Mouse (Mus musculus) G1E (cell line): Measurements from ENCODE around the gene Hs3st3a1. TPM values are rescaled to one million over a fixed set of nuclear protein-coding genes. Genes with fewer than 3 reads are reported as not detected.

Source experiments
- ATAC-seq: 2 replicates; pipeline ENCODE4 v1.8.0; 2016; ENCODE audit warnings: mild to moderate bottlenecking; ENCODE audit not compliant: insufficient number of reproducible peaks, poor library complexity, low FRiP score, severe bottlenecking; ENCODE audit errors: extremely low read depth
- DNase-seq: peaks from one replicate; pipeline ENCODE4 v3.0.0; 2012; ENCODE audit warnings: low spot score
- H3K27me3 ChIP-seq: 2 replicates; pipeline ENCODE4 v1.6.1; 2012; ENCODE audit warnings: mild to moderate bottlenecking, low read length, inconsistent platforms; ENCODE audit not compliant: insufficient read depth
- H3K36me3 ChIP-seq: replicated peaks from 2 replicates; pipeline ENCODE3; 2012; ENCODE audit warnings: mild to moderate bottlenecking, inconsistent platforms
- H3K4me1 ChIP-seq: 2 replicates; pipeline ENCODE4 v1.6.1; 2012; ENCODE audit warnings: low read depth, low read length, inconsistent platforms, mixed read lengths; ENCODE audit not compliant: insufficient read depth
- H3K4me3 ChIP-seq: 2 replicates; pipeline ENCODE4 v1.5.1; 2012; ENCODE audit warnings: low read depth, mild to moderate bottlenecking, inconsistent platforms, low read length, moderate library complexity, mixed read lengths
- H3K9me3 ChIP-seq: replicated peaks from 2 replicates; pipeline ENCODE4 v1.6.1; 2012; ENCODE audit warnings: inconsistent platforms
- CTCF ChIP-seq: IDR thresholded peaks from 2 replicates; pipeline ENCODE4 v1.5.1; 2012; ENCODE audit warnings: low read depth, low read length, inconsistent platforms, mixed read lengths
- GATA1 ChIP-seq: IDR thresholded peaks from 2 replicates; pipeline ENCODE4 v1.6.1; 2012; ENCODE audit warnings: borderline replicate concordance, low read length, inconsistent platforms, mixed read lengths
- GATA2 ChIP-seq: IDR thresholded peaks from 2 replicates; pipeline ENCODE4 v1.6.1; 2012; ENCODE audit warnings: low read depth, low read length, inconsistent platforms, borderline replicate concordance
- POLR2AphosphoS5 ChIP-seq: IDR thresholded peaks from 2 replicates; pipeline ENCODE4 v1.6.1; 2012; ENCODE audit warnings: low read depth, low read length, inconsistent platforms; ENCODE audit not compliant: insufficient replicate concordance
- TAL1 ChIP-seq: conservative IDR thresholded peaks from 2 replicates; pipeline ENCODE4 v1.6.1; 2012; ENCODE audit warnings: low read depth, low read length, inconsistent platforms, mixed read lengths
- polyA plus RNA-seq: library from polyadenylated mRNA; stranded (reverse); fragments of >175 nt; gene quantifications from 2 replicates; pipeline ENCODE4 v1.2.3, GENCODE M21; 2012
- total RNA-seq, 2 experiments: library from RNA; stranded (forward) in 1 of 2; stranded (reverse) in 1 of 2; fragments of 200-1000 nt in 1 of 2; fragments of >200 nt in 1 of 2; fragmentation: Nextera tagmentation in 1 of 2; gene quantifications; 2 replicates each; pipeline ENCODE4 v1.2.3; 2014 to 2017

The Hs3st3a1 gene
- total and polyA plus RNA-seq, 3 experiments = 0.05 TPM; not detected in 2

- DNase-seq (no peak), ATAC-seq (no peak)
- Histone ChIP-seq H3K9me3 (no peaks in the 10 kb centered on the region), H3K36me3 (no peaks in the 10 kb centered on the region), H3K4me1 (no peaks in the 10 kb centered on the region), H3K27me3 (peaks cover 3% of the 10 kb centered on the region; the same call in 1 of the 2 replicates), H3K4me3 (no peak overlapping the region)
- TF ChIP-seq GATA2 (no peak), TAL1 (no peak), GATA1 (no peak), CTCF (no peak), POLR2AphosphoS5 (no peak)
These were observed 65.5 kb downstream of the Hs3st3a1 start for GRCm38 (mm10) chr11:64500536-64501112.

- TF ChIP-seq POLR2AphosphoS5 = no peak
- TF ChIP-seq CTCF = no peak
- no peak for TF ChIP-seq GATA1
- TF ChIP-seq GATA2 = no peak
- peaks cover under 1% of the 10 kb centered on the region; the same call in 1 of the 2 replicates for H3K4me1 ChIP-seq
- no peaks in the 10 kb centered on the region for H3K9me3 ChIP-seq
- no peak overlapping the region for H3K4me3 ChIP-seq
- no peaks in the 10 kb centered on the region for H3K36me3 ChIP-seq
- no peak for ATAC-seq
- no peaks in the 10 kb centered on the region for H3K27me3 ChIP-seq
- DNase-seq = no peak
These were observed 67.9 kb downstream of the Hs3st3a1 start for GRCm38 (mm10) chr11:64503040-64503439.

- no peak for ATAC-seq
These were observed 70.8 kb downstream of the Hs3st3a1 start for GRCm38 (mm10) chr11:64505924-64506323.

GRCm38 (mm10) chr11:64507024-64507423, 71.9 kb downstream of the Hs3st3a1 start:
- Histone ChIP-seq H3K4me3 (no peak overlapping the region), H3K36me3 (no peaks in the 10 kb centered on the region), H3K27me3 (no peaks in the 10 kb centered on the region), H3K4me1 (peaks cover 22% of the 10 kb centered on the region), H3K9me3 (no peaks in the 10 kb centered on the region)
- no peak for DNase-seq
- ATAC-seq = no peak
- no peak for TF ChIP-seq GATA1
- no peak for TF ChIP-seq POLR2AphosphoS5
- no peak for TF ChIP-seq GATA2
- TF ChIP-seq CTCF = no peak
- TF ChIP-seq TAL1 = no peak

More at GRCm38 (mm10) chr11:64505924-64506323, 70.8 kb downstream of the Hs3st3a1 start:
- no peak for TF ChIP-seq CTCF
- no peak for TF ChIP-seq TAL1
- no peak for TF ChIP-seq POLR2AphosphoS5
- TF ChIP-seq GATA1 = no peak
- TF ChIP-seq GATA2 = no peak
- DNase-seq = no peak
- no peak overlapping the region for H3K4me3 ChIP-seq
- no peaks in the 10 kb centered on the region for H3K27me3 ChIP-seq
- H3K9me3 ChIP-seq = no peaks in the 10 kb centered on the region
- H3K36me3 ChIP-seq = no peaks in the 10 kb centered on the region
- H3K4me1 ChIP-seq = peaks cover 17% of the 10 kb centered on the region

GRCm38 (mm10) chr11:64509106-64509505, 74.0 kb downstream of the Hs3st3a1 start:
- H3K27me3 ChIP-seq = no peaks in the 10 kb centered on the region
- DNase-seq (peak; percentile 12), ATAC-seq (peak; percentile 57)
- no peak overlapping the region for H3K4me3 ChIP-seq
- no peaks in the 10 kb centered on the region for H3K9me3 ChIP-seq
- TF ChIP-seq GATA1 (no peak), TAL1 (peak; percentile 39; the same call in 1 of the 2 replicates), GATA2 (no peak)
- no peaks in the 10 kb centered on the region for H3K36me3 ChIP-seq
- peaks cover 22% of the 10 kb centered on the region for H3K4me1 ChIP-seq

- Histone ChIP-seq H3K4me3 (no peak overlapping the region), H3K36me3 (no peaks in the 10 kb centered on the region), H3K27me3 (no peaks in the 10 kb centered on the region), H3K9me3 (no peaks in the 10 kb centered on the region), H3K4me1 (peaks cover 27% of the 10 kb centered on the region)
- DNase-seq (no peak), ATAC-seq (no peak)
- TF ChIP-seq GATA1 = no peak
- TF ChIP-seq GATA2 = no peak
- TF ChIP-seq TAL1 = no peak
- TF ChIP-seq POLR2AphosphoS5 = no peak
- TF ChIP-seq CTCF = no peak
These were observed 77.2 kb downstream of the Hs3st3a1 start for GRCm38 (mm10) chr11:64512301-64512700.
